Mouse (Mus musculus) liver, adult 2 months (tissue): ENCODE measurements around the gene Gm42517.

Experiments used
- CTCF ChIP-seq: fragments of 200-500 bp; IDR thresholded peaks from 2 replicates; pipeline ENCODE4 v1.5.1; 2011; ENCODE audit warnings: low read depth, low read length, control low read depth
- POLR2A ChIP-seq: fragments of 200-500 bp; IDR thresholded peaks from 2 replicates; pipeline ENCODE4 v1.6.1; 2011; ENCODE audit warnings: low read length, control low read depth; ENCODE audit not compliant: insufficient read depth; ENCODE audit errors: extremely low read depth

- TF ChIP-seq CTCF (no peak), POLR2A (no peak)
Measured at GRCm38 (mm10) chr5:108376059-108376458, 8.3 kb upstream of the Gm42517 start.
